Mouse (Mus musculus) cortical plate, adult 2 months (tissue): ENCODE results near the gene Dync1li2. TPM values are rescaled to one million over a fixed set of nuclear protein-coding genes. Genes with fewer than 3 reads are reported as not detected.

ENCODE experiments used
- H3K27ac ChIP-seq: fragments of 200-500 bp; 2 replicates; pipeline ENCODE4 v1.5.1; 2012; ENCODE audit warnings: low read length, control low read depth, inconsistent platforms; ENCODE audit not compliant: insufficient read depth
- H3K4me1 ChIP-seq: fragments of 200-500 bp; 2 replicates; pipeline ENCODE4 v1.6.1; 2011; ENCODE audit warnings: low read length; ENCODE audit not compliant: control insufficient read depth, insufficient read depth
- H3K4me3 ChIP-seq: fragments of 200-500 bp; 2 replicates; pipeline ENCODE4 v1.5.1; 2011; ENCODE audit warnings: mild to moderate bottlenecking, low read length, control low read depth; ENCODE audit not compliant: insufficient read depth
- CTCF ChIP-seq: fragments of 200-500 bp; IDR thresholded peaks from 2 replicates; pipeline ENCODE4 v1.5.1; 2011; ENCODE audit warnings: mild to moderate bottlenecking, control low read depth, low read length; ENCODE audit not compliant: insufficient read depth; ENCODE audit errors: extremely low read depth
- POLR2A ChIP-seq: fragments of 200-500 bp; IDR thresholded peaks from 2 replicates; pipeline ENCODE4 v1.6.1; 2011; ENCODE audit warnings: mild to moderate bottlenecking, low read length, control low read depth; ENCODE audit not compliant: insufficient read depth; ENCODE audit errors: extremely low read depth
- polyA plus RNA-seq: library from polyadenylated mRNA; depleted of rRNA; stranded (reverse); fragments of >200 nt; gene quantifications from 2 replicates; pipeline ENCODE4 v1.2.3, GENCODE M21; 2012

Dync1li2 gene
- polyA plus RNA-seq, 1 experiment: 161 TPM

- peaks cover 5% of the 10 kb centered on the region for H3K4me1 ChIP-seq
- no peak overlapping the region for H3K4me3 ChIP-seq
- no peak overlapping the region for H3K27ac ChIP-seq
- TF ChIP-seq CTCF (no peak), POLR2A (no peak)
Measured at GRCm38 (mm10) chr8:104387980-104388379, 54.9 kb downstream of the Dync1li2 start.

- Histone ChIP-seq H3K4me3 (no peak overlapping the region), H3K4me1 (peaks cover 6% of the 10 kb centered on the region), H3K27ac (no peak overlapping the region)
- TF ChIP-seq CTCF (no peak), POLR2A (no peak)
Measured at GRCm38 (mm10) chr8:104387501-104387900, 55.3 kb downstream of the Dync1li2 start.

- Histone ChIP-seq H3K27ac (no peak overlapping the region), H3K4me3 (no peak overlapping the region), H3K4me1 (peaks cover 7% of the 10 kb centered on the region)
- no peak for TF ChIP-seq CTCF
- no peak for TF ChIP-seq POLR2A
Measured at GRCm38 (mm10) chr8:104386693-104387092, 56.2 kb downstream of the Dync1li2 start.

- H3K4me3 ChIP-seq: no peak overlapping the region
- H3K27ac ChIP-seq: no peak overlapping the region
- TF ChIP-seq CTCF (no peak), POLR2A (no peak)
- peaks cover 9% of the 10 kb centered on the region for H3K4me1 ChIP-seq
Measured at GRCm38 (mm10) chr8:104383977-104384376, 58.9 kb downstream of the Dync1li2 start.

- H3K27ac ChIP-seq: no peak overlapping the region
- H3K4me1 ChIP-seq: peaks cover 11% of the 10 kb centered on the region
- TF ChIP-seq CTCF: no peak
- no peak for TF ChIP-seq POLR2A
- no peak overlapping the region for H3K4me3 ChIP-seq
Measured at GRCm38 (mm10) chr8:104383296-104383695, 59.6 kb downstream of the Dync1li2 start.

- no peak for TF ChIP-seq CTCF
- TF ChIP-seq POLR2A: no peak
- Histone ChIP-seq H3K4me3 (no peak overlapping the region), H3K4me1 (peaks cover 7% of the 10 kb centered on the region), H3K27ac (no peak overlapping the region)
Measured at GRCm38 (mm10) chr8:104380961-104381411, 61.9 kb downstream of the Dync1li2 start.

GRCm38 (mm10) chr8:104380269-104380668, 62.6 kb downstream of the Dync1li2 start:
- H3K27ac ChIP-seq: no peak overlapping the region
- no peak for TF ChIP-seq CTCF
- TF ChIP-seq POLR2A: no peak
- no peak overlapping the region for H3K4me3 ChIP-seq
- peaks cover 8% of the 10 kb centered on the region for H3K4me1 ChIP-seq

GRCm38 (mm10) chr8:104379301-104379836, 63.5 kb downstream of the Dync1li2 start:
- Histone ChIP-seq H3K27ac (no peak overlapping the region), H3K4me3 (no peak overlapping the region), H3K4me1 (peaks cover 12% of the 10 kb centered on the region)
- TF ChIP-seq CTCF: no peak
- no peak for TF ChIP-seq POLR2A

GRCm38 (mm10) chr8:104376669-104377068, 66.2 kb downstream of the Dync1li2 start:
- H3K4me1 ChIP-seq: peaks cover 10% of the 10 kb centered on the region
- TF ChIP-seq POLR2A: no peak
- no peak for TF ChIP-seq CTCF
- H3K27ac ChIP-seq: no peak overlapping the region
- no peak overlapping the region for H3K4me3 ChIP-seq

GRCm38 (mm10) chr8:104375959-104376358, 66.9 kb downstream of the Dync1li2 start:
- H3K27ac ChIP-seq: no peak overlapping the region
- TF ChIP-seq POLR2A: no peak
- TF ChIP-seq CTCF: no peak
- no peak overlapping the region for H3K4me3 ChIP-seq
- H3K4me1 ChIP-seq: peaks cover 12% of the 10 kb centered on the region
